Mouse (Mus musculus) heart, embryonic 10.5 days (tissue): ENCODE results near the gene Gm5089. TPM values are rescaled to one million over a fixed set of nuclear protein-coding genes. Genes with fewer than 3 reads are reported as not detected.
"Not testable (repeated sequence)": the region's sequence is repeated elsewhere in the genome, so short reads cannot be mapped to it uniquely, and the experiment has no call there.

Experiments used
- DNase-seq: peaks from one replicate; pipeline ENCODE4 v3.0.0-alpha.2; 2017; ENCODE audit warnings: low spot score
- H3K27ac ChIP-seq: fragments of 300-500 bp; sonication (generic); 2 replicates; pipeline ENCODE4 v1.5.1; 2016; ENCODE audit warnings: mild to moderate bottlenecking
- H3K27me3 ChIP-seq: fragments of 300-500 bp; sonication (generic); 2 replicates; pipeline ENCODE4 v1.6.1; 2016; ENCODE audit warnings: mild to moderate bottlenecking; ENCODE audit not compliant: poor library complexity, insufficient read depth, severe bottlenecking
- H3K36me3 ChIP-seq: fragments of 300-500 bp; sonication (generic); 2 replicates; pipeline ENCODE4 v1.6.1; 2016; ENCODE audit warnings: mild to moderate bottlenecking, moderate library complexity
- H3K4me1 ChIP-seq: fragments of 300-500 bp; sonication (generic); 2 replicates; pipeline ENCODE4 v1.6.1; 2016; ENCODE audit warnings: mild to moderate bottlenecking
- H3K4me3 ChIP-seq: fragments of 300-500 bp; sonication (generic); 2 replicates; pipeline ENCODE4 v1.5.1; 2016; ENCODE audit warnings: mild to moderate bottlenecking, moderate library complexity
- H3K9me3 ChIP-seq: fragments of 300-500 bp; sonication (generic); 2 replicates; pipeline ENCODE4 v1.6.1; 2016; ENCODE audit warnings: mild to moderate bottlenecking, moderate library complexity
- WGBS: fragments of 180-500 bp; shearing (Covaris S2); methylation state at CpG from one replicate; pipeline ENCODE4 v1.1.7; 2016; 5-methylcytosine and 5-hydroxymethylcytosine counted together
- polyA plus RNA-seq: library from polyadenylated mRNA; unstranded; fragments of >200 nt; fragmentation: Nextera tagmentation; extraction: Ambion mirVana; gene quantifications from 2 replicates; pipeline ENCODE4 v1.2.1, GENCODE M21; 2016

Gm5089 gene
- polyA plus RNA-seq, 1 experiment from 2014 or later: not detected

DNA sequence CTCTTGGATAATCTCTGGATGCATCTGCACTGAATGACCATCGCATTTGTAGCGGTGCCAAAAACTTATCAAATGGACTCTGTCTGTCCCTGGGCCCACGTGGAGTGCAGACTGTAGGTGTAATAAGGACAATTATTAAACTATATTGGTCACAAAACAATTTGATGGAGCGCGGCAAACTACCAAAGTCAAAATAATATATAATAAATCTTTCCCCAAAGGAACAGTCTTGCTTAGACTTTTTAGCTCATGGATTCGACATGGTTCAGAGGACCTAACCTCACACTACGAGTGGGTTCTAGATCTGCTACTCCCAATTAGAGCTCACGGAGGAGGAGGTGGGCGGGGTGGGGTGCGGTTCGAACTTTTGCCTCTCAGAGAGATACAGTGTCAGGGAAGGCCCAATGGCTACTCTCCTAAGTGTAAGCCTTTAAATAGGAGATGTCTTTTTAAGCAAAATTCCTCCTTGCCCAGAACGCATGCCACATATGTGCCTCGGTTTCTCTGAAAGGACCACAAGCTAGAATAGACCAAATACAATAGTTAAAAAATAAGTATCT, 15.1 kb upstream of the Gm5089 start:
- Histone ChIP-seq H3K27ac (no peak overlapping the region), H3K4me1 (peaks cover 25% of the 10 kb centered on the region), H3K9me3 (no peaks in the 10 kb centered on the region), H3K36me3 (no peaks in the 10 kb centered on the region), H3K4me3 (peak overlapping the region; percentile 71; the same call in 1 of the 2 replicates), H3K27me3 (peaks cover 98% of the 10 kb centered on the region)
- WGBS: 26% methylated on average over 13 of the region's 13 CpGs
- DNase-seq: no peak

- DNase-seq: peak; percentile 77
- Histone ChIP-seq H3K27me3 (peaks cover 98% of the 10 kb centered on the region), H3K36me3 (no peaks in the 10 kb centered on the region), H3K27ac (0 out of 2 replicates have a peak within 1 kb of the TSS, but pooled peaks have one; percentile 47), H3K4me3 (peak within 1 kb of the TSS; percentile 71), H3K9me3 (no peaks in the 10 kb centered on the region), H3K4me1 (peaks cover 25% of the 10 kb centered on the region)
- under 1% methylated on average over 51 of the region's 62 CpGs for WGBS
Observed at GRCm38 (mm10) chr14:122464763-122465741, 14.1 kb upstream of the Gm5089 start, which contains the start of gene Zic5. Gene Zic5 (minus strand): TSS chr14:122465677.

DNA sequence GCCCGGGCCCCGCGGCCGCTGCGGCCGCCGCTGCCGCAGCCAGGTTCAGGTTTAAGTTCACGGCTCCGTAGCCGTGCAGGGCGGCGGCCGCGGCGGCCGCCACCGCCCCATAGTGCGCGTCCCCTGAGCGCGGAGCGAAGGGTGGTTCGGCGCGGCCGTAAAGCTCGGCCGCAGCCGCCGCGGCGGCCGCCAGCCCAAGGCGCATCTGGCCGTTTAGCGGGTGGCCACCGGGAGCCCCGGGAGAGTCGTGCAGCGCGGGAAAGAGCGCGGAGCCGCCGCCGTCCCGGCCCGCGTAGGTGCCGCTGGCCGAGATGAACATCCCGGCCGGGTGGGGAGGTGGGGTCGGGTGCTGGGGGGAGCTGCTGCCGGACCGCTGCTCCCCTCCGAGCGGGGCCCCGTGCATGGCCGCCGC, 13.4 kb upstream of the Gm5089 start:
- under 1% methylated on average over 62 of the region's 62 CpGs for whole genome bisulfite sequencing
- Histone ChIP-seq H3K4me3 (peak overlapping the region; percentile 71), H3K27me3 (peaks cover 95% of the 10 kb centered on the region), H3K4me1 (peaks cover 25% of the 10 kb centered on the region), H3K27ac (0 out of 2 replicates have a peak overlapping the region, but pooled peaks have one; percentile 47), H3K9me3 (no peaks in the 10 kb centered on the region), H3K36me3 (no peaks in the 10 kb centered on the region)
- peak; percentile 54 for DNase-seq

DNA sequence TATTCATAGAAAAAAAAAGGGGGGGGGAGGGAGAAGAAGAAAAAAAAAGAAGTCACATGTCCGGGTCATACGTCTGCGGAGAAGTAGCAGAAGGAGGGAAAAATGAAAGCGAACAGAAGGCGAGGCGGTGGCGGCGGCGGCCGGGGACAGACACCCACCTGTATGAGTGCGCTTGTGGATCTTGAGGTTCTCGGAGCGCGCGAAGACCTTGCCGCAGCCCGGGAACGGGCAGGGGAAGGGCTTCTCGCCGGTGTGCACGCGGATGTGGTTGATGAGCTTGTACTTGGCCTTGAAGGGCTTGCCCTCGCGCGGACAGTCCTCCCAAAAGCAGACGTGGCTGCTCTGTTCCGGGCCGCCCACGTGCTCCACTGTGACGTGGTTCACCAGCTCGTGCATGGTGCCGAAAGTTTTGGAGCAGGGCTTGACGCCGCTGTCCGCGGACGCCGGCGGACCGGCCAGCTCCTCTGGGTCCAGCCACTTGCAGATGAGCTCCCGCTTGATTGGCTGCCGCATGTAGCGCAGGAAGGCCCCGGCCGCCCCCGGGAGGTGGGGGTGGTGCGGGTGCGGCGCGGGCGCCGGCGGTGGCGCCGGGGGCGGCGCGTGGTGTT, 12.9 kb upstream of the Gm5089 start:
- not testable (repeated sequence) for H3K36me3 ChIP-seq, H3K9me3 ChIP-seq, DNase-seq
- Histone ChIP-seq H3K4me1 (peaks cover 25% of the 10 kb centered on the region), H3K27me3 (peaks cover 90% of the 10 kb centered on the region), H3K27ac (0 out of 2 replicates have a peak overlapping the region, but pooled peaks have one; percentile 47), H3K4me3 (peak overlapping the region; percentile 71)
- whole genome bisulfite sequencing: 0% methylated on average over 57 of the region's 58 CpGs

DNA sequence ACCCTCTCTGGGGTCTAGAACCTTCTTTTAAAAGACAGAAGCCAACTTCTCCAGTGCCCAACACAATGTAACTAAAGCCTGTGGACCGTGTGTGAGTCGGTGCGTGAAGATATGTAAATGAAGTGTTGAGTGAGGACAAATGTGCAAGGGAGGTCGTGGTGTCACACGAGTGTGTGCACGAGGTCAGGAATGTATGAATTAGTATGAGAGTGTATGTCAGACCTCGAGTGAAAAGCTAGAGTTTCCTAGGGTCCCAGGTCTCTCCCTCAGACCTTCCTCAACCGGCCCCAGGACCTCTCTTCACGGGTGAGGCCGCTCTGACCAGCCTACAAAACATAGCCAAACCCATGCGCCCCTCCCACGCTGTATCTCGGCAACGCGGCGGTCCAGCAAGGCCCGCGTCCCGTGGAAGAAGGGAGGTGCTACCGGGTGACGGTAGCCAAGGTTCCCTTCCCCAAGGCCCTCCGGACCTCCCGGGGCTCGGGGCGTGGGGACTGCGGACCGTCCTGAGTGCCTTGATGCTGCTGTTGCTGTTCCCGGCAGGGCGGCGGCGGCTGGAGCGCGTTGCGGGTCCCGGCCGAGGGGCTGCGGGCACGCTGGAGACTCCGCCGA, 12.3 kb upstream of the Gm5089 start:
- H3K27me3 ChIP-seq: peaks cover 83% of the 10 kb centered on the region
- no peaks in the 10 kb centered on the region for H3K36me3 ChIP-seq
- 1% methylated on average over 40 of the region's 40 CpGs for WGBS
- peaks cover 25% of the 10 kb centered on the region for H3K4me1 ChIP-seq
- no peak for DNase-seq
- no peaks in the 10 kb centered on the region for H3K9me3 ChIP-seq
- no peak overlapping the region; the same call in 1 of the 2 replicates for H3K27ac ChIP-seq
- H3K4me3 ChIP-seq: peak overlapping the region; percentile 71

DNA sequence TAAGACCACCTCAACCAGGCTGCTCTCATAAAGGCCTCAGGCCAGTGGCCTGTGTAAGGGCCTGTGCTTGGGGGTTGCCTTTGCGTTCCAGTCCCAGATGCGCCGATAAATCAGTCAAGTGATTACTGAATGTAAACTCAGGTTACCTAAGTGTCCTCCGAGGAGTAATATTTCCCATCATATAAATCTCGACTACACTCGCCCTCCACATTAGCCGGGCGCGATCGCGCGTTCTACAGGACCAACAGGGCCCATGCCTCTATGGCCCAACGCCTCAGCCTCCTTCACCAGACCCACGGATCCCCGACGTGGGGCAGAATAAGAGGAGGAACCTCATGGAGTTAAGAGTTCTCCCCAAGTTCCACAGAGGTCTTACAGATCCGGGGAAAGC, 11.8 kb upstream of the Gm5089 start:
- H3K27me3 ChIP-seq: peaks cover 78% of the 10 kb centered on the region
- no peak for DNase-seq
- H3K27ac ChIP-seq: no peak overlapping the region
- peaks cover 25% of the 10 kb centered on the region for H3K4me1 ChIP-seq
- WGBS: 10% methylated on average over 17 of the region's 17 CpGs
- no peaks in the 10 kb centered on the region for H3K9me3 ChIP-seq
- no peaks in the 10 kb centered on the region for H3K36me3 ChIP-seq
- H3K4me3 ChIP-seq: peak overlapping the region; percentile 71; the same call in 1 of the 2 replicates

DNA sequence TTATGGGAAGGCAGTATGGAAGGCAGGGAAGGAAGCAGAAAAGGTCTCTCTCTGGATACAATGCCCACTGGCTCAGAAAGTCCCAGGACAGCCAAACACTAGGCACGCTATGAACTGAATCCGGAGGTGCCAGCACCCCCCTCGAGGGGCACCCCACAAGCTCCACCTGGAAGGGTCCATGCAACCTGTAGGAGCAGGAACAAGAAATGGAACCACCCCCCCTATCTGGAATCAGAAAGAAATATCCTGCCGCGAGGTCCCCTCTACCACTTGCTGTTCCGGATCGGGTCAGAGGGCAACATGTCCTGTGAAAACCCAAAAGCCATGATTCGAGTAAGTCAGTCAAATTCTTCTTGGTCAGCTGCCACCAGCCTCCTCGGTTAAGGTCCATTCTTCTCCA, 11.1 kb upstream of the Gm5089 start:
- Histone ChIP-seq H3K27ac (no peak overlapping the region), H3K27me3 (peaks cover 71% of the 10 kb centered on the region), H3K4me3 (no peak overlapping the region), H3K9me3 (no peaks in the 10 kb centered on the region), H3K36me3 (no peaks in the 10 kb centered on the region), H3K4me1 (peaks cover 25% of the 10 kb centered on the region)
- 21% methylated on average over 9 of the region's 9 CpGs for WGBS
- DNase-seq: no peak

DNA sequence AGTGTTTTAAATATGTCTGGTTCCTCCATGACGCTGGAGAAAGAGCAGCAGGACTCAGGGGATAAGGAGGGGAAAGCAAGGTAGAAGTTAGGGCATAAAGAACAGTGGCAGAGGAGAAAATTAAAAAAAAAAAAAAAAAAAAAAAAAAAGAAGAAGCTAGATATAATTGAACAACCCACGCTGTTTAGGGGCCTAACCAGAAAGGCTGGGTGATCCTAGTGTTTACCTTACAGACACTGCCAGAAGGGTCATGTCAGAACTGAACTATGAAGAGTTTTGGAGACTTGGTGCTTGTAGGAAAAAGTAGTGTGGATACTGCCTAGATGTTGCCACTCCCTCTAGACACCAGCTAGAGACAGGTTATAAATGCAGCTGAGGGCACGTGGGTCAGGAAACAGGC, 10.6 kb upstream of the Gm5089 start:
- Histone ChIP-seq H3K9me3 (no peaks in the 10 kb centered on the region), H3K4me3 (no peak overlapping the region), H3K36me3 (no peaks in the 10 kb centered on the region), H3K4me1 (peaks cover 25% of the 10 kb centered on the region), H3K27me3 (peaks cover 66% of the 10 kb centered on the region), H3K27ac (no peak overlapping the region)
- WGBS: 48% methylated on average over 3 of the region's 3 CpGs
- DNase-seq: no peak

DNA sequence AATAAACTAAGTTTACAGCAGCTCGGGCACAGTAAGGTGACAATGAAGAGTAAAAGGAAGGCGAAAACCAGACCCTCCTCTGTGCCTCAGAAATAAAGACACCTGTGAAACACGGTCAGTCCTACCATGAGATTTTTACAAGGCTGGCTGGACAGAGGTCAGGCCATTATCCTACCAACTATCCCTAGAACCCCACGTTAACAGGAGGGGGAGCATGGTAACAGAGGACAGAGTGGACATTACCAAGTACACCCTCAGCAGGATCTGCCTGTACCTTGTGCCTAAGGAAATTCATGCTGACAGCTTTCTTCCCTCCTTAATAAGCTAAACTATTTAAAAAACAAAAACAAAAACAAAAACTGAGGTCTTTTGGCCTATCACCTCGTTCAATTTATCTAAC, 9.3 kb upstream of the Gm5089 start:
- H3K4me3 ChIP-seq: no peak overlapping the region
- DNase-seq: no peak
- peaks cover 21% of the 10 kb centered on the region for H3K4me1 ChIP-seq
- H3K9me3 ChIP-seq: no peaks in the 10 kb centered on the region
- no peaks in the 10 kb centered on the region for H3K36me3 ChIP-seq
- no peak overlapping the region for H3K27ac ChIP-seq
- 56% methylated on average over 5 of the region's 5 CpGs for WGBS
- H3K27me3 ChIP-seq: peaks cover 64% of the 10 kb centered on the region

- Histone ChIP-seq H3K36me3 (no peaks in the 10 kb centered on the region), H3K27ac (no peak overlapping the region), H3K27me3 (peaks cover 64% of the 10 kb centered on the region), H3K4me1 (peaks cover 17% of the 10 kb centered on the region), H3K4me3 (no peak overlapping the region), H3K9me3 (no peaks in the 10 kb centered on the region)
- no peak for DNase-seq
- WGBS: 86% methylated on average over 1 of the region's 1 CpGs
Observed at GRCm38 (mm10) chr14:122459776-122460175, 8.9 kb upstream of the Gm5089 start.

- peaks cover 64% of the 10 kb centered on the region for H3K27me3 ChIP-seq
- H3K36me3 ChIP-seq: not testable (repeated sequence)
- WGBS: 74% methylated on average over 12 of the region's 12 CpGs
Observed at GRCm38 (mm10) chr14:122459332-122459731, 8.4 kb upstream of the Gm5089 start.

DNA sequence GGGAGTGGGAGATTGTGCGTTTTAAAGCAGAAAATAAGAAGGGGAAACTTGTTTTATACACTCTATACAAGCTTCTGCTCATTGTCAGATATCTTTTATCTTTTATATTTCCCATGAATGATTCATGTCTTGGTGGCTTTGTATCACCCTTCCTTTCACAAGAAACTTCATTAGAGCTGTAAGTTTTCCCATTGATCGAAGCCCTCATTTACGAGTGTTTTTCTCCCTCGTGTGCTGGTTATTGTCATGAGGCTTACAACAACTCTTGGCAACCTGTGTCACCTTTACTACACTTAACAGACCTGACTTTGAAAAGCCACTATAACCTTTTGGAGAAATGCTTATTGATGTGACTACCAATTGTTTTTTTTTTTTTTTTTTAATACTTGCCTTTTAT, 4.6 kb upstream of the Gm5089 start:
- H3K4me1 ChIP-seq: peaks cover 17% of the 10 kb centered on the region

More at GRCm38 (mm10) chr14:122459332-122459731, 8.4 kb upstream of the Gm5089 start:
- not testable (repeated sequence) for DNase-seq, H3K4me3 ChIP-seq, H3K9me3 ChIP-seq, H3K27ac ChIP-seq
- H3K4me1 ChIP-seq: peaks cover 13% of the 10 kb centered on the region

More for the DNA sequence above, 4.6 kb upstream of the Gm5089 start:
- H3K27me3 ChIP-seq: peaks cover 64% of the 10 kb centered on the region
- H3K4me3 ChIP-seq: no peak overlapping the region
- H3K9me3 ChIP-seq: no peaks in the 10 kb centered on the region
- no peaks in the 10 kb centered on the region for H3K36me3 ChIP-seq
- WGBS: 83% methylated on average over 4 of the region's 4 CpGs
- H3K27ac ChIP-seq: no peak overlapping the region
- no peak for DNase-seq
